Mouse (Mus musculus): ENCODE measurements at regions not wholly inside any gene's neighbourhood (a gene's known extent, or its start where the extent isn't known, plus 50 kb on each side); places are given as distances from the start of the nearest gene placed in this dataset.

DNA sequence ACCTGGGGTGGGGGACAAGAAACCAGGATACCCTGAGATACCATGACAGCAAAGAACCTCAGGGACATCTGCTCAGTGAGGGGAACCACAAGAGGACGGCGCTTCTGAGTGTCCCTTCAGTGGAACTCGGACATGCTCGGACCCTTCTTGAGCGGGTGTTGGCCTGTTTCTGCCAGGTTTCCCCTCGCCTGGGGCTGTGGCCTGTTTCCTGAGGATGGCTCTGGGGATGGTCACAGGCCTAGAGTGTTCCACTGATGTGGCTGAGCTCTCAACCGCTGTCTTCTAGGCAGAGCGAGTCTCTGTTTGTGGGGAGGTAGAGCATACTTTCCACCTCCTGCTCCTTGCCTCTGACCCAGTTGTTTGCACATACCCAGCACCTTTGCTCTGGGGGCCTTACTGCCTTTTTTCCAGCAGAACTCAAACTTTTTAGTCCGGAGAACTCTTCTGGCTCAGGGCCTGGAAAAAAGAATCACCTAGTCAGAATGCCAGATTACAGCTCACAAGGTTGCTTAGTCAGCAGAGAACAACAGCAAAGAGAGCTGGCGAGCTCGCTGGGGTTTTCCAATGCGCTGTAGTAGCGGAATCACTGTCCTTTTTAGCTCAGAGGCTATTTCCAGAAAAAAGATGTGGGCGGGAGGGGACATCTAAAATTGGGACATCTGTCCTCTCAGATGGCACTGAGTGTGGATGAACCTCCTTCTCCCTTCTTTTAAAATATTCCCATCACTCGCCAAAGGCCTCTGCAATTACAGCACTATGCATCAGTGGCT, 65.3 kb downstream of the Med10 start:
- Histone ChIP-seq H3K36me3 (ENCODE audit: control insufficient read depth, insufficient read depth, low read length) (no peaks in the 10 kb centered on the region), H3K4me1 (ENCODE audit: control insufficient read depth, insufficient read depth, low read length) (no peaks in the 10 kb centered on the region), H3K27ac (ENCODE audit: control insufficient read depth, insufficient read depth, low read depth, low read length) (no peak overlapping the region), H3K27me3 (ENCODE audit: control insufficient read depth, insufficient read depth, low read length) (no peaks in the 10 kb centered on the region), H3K4me3 (ENCODE audit: control insufficient read depth, low read depth, low read length) (no peak overlapping the region)
- TF ChIP-seq POLR2A (IDR thresholded peaks at IDR 0.05; ENCODE audit: control insufficient read depth, low read depth, low read length) (no peak), CTCF (IDR thresholded peaks at IDR 0.05; ENCODE audit: control insufficient read depth, insufficient read depth, insufficient replicate concordance, low read depth, low read length) (no peak)

DNA sequence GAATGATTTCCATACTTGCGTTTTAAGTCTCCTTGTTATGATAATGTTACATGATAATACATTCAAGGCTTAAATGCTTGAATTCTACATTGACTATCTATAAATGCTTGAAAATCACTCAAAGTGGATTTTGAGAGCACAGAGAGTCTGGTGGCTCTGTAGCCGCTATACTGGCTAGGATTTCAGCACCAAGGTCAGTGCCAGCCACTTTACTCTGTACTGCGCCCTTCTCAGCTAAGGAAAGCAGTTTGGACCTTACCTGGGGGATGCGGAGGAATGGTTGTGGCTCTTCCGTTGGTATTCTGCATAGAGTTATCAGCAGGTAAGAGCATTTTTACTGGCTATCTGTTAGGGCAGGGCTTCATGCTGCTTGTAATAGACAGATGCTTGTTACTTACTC, 94.3 kb downstream of the Med10 start:
- no peak for TF ChIP-seq CTCF (IDR thresholded peaks at IDR 0.05; ENCODE audit: control insufficient read depth, insufficient read depth, insufficient replicate concordance, low read depth, low read length)
- no peak for TF ChIP-seq POLR2A (IDR thresholded peaks at IDR 0.05; ENCODE audit: control insufficient read depth, low read depth, low read length)
- Histone ChIP-seq H3K4me3 (ENCODE audit: control insufficient read depth, low read depth, low read length) (no peak overlapping the region), H3K36me3 (ENCODE audit: control insufficient read depth, insufficient read depth, low read length) (no peaks in the 10 kb centered on the region), H3K27me3 (ENCODE audit: control insufficient read depth, insufficient read depth, low read length) (no peaks in the 10 kb centered on the region), H3K4me1 (ENCODE audit: control insufficient read depth, insufficient read depth, low read length) (no peaks in the 10 kb centered on the region), H3K27ac (ENCODE audit: control insufficient read depth, insufficient read depth, low read depth, low read length) (no peak overlapping the region)

DNA sequence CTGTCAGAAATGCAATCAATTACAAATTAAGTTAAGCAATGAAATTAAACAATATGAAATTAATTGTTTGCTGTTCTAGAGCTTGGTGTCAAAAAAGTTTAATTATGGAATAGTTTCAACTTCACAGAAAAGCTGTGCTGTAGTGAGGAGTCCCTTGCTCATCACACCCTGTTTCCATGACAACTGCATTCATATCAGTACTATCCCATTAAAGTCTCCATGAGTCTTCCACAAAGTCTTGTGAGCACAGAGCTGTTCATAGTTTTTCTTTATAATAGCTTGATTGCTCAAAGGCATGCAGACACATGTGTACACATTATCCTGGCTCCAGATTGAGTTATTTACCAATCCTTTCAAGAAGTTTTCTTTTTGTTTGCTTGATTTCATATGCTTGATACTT, 98.9 kb downstream of the Med10 start:
- H3K4me3 ChIP-seq (ENCODE audit: control insufficient read depth, low read depth, low read length): no peak overlapping the region
- no peaks in the 10 kb centered on the region for H3K4me1 ChIP-seq (ENCODE audit: control insufficient read depth, insufficient read depth, low read length)
- no peaks in the 10 kb centered on the region for H3K27me3 ChIP-seq (ENCODE audit: control insufficient read depth, insufficient read depth, low read length)
- no peak overlapping the region for H3K27ac ChIP-seq (ENCODE audit: control insufficient read depth, insufficient read depth, low read depth, low read length)
- no peaks in the 10 kb centered on the region for H3K36me3 ChIP-seq (ENCODE audit: control insufficient read depth, insufficient read depth, low read length)
- TF ChIP-seq CTCF (IDR thresholded peaks at IDR 0.05; ENCODE audit: control insufficient read depth, insufficient read depth, insufficient replicate concordance, low read depth, low read length): no peak
- TF ChIP-seq POLR2A (IDR thresholded peaks at IDR 0.05; ENCODE audit: control insufficient read depth, low read depth, low read length): no peak

DNA sequence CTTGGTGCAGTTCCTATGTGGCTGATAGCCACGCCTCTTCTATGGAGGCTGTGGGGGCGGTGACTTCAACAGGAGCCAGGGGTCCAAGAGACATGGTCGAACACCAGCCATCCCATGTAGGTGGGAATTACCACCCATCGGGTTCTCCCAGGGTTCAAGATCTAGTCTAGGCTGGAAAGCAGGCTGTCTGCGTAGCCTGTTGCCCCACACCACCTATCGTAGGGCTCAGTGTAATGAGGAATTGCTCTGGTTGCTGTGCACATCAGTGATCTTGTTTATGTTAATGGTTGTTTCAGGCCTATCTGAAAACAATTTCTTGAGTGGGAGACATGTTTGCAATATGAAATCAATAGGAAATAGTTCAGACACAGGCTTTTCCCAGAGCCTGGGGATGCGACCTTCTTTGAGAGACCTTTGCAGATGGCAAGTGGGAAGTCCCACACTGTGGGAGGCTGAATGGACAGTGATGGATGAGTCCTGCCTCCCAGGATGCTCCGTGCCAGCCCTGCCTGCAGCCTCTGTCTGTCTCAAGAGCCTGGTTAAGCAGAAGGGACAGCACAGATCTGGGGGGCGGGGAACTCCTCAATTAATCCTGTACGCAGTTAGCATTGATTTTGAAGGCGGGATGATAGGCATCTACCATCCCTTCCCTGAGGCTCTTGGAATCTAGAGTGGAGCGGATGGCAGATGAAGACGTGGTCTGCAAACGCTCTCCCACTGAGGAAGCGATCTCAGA, 104.8 kb downstream of the Med10 start:
- TF ChIP-seq POLR2A (IDR thresholded peaks at IDR 0.05; ENCODE audit: control insufficient read depth, low read depth, low read length): no peak
- TF ChIP-seq CTCF (IDR thresholded peaks at IDR 0.05; ENCODE audit: control insufficient read depth, insufficient read depth, insufficient replicate concordance, low read depth, low read length): no peak
- no peaks in the 10 kb centered on the region for H3K36me3 ChIP-seq (ENCODE audit: control insufficient read depth, insufficient read depth, low read length)
- no peaks in the 10 kb centered on the region for H3K27me3 ChIP-seq (ENCODE audit: control insufficient read depth, insufficient read depth, low read length)
- H3K4me3 ChIP-seq (ENCODE audit: control insufficient read depth, low read depth, low read length): no peak overlapping the region
- no peaks in the 10 kb centered on the region for H3K4me1 ChIP-seq (ENCODE audit: control insufficient read depth, insufficient read depth, low read length)
- no peak overlapping the region for H3K27ac ChIP-seq (ENCODE audit: control insufficient read depth, insufficient read depth, low read depth, low read length)

DNA sequence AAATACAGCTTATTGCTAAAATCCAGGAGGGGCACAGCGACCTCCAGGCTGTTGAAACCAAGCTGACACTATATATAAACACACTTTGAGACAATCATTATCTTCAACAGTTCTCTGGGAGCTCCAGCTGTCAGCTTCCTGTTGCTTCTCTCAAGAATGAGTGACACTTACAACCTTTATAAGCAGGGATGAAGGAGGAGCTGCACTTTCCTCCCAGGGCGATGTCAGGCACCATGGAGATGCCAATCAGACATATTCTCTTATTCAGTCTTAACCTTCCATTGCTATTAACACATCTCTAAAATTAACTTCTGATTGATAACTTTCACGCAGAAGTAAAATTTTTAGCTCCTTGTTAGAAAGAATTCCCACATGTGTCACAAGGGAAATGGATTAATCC, 113.6 kb downstream of the Med10 start:
- no peaks in the 10 kb centered on the region for H3K4me1 ChIP-seq (ENCODE audit: control insufficient read depth, insufficient read depth, low read length)
- H3K27ac ChIP-seq (ENCODE audit: control insufficient read depth, insufficient read depth, low read depth, low read length): no peak overlapping the region
- no peaks in the 10 kb centered on the region for H3K27me3 ChIP-seq (ENCODE audit: control insufficient read depth, insufficient read depth, low read length)
- H3K4me3 ChIP-seq (ENCODE audit: control insufficient read depth, low read depth, low read length): no peak overlapping the region
- H3K36me3 ChIP-seq (ENCODE audit: control insufficient read depth, insufficient read depth, low read length): no peaks in the 10 kb centered on the region
- TF ChIP-seq CTCF (IDR thresholded peaks at IDR 0.05; ENCODE audit: control insufficient read depth, insufficient read depth, insufficient replicate concordance, low read depth, low read length) (no peak), POLR2A (IDR thresholded peaks at IDR 0.05; ENCODE audit: control insufficient read depth, low read depth, low read length) (no peak)

DNA sequence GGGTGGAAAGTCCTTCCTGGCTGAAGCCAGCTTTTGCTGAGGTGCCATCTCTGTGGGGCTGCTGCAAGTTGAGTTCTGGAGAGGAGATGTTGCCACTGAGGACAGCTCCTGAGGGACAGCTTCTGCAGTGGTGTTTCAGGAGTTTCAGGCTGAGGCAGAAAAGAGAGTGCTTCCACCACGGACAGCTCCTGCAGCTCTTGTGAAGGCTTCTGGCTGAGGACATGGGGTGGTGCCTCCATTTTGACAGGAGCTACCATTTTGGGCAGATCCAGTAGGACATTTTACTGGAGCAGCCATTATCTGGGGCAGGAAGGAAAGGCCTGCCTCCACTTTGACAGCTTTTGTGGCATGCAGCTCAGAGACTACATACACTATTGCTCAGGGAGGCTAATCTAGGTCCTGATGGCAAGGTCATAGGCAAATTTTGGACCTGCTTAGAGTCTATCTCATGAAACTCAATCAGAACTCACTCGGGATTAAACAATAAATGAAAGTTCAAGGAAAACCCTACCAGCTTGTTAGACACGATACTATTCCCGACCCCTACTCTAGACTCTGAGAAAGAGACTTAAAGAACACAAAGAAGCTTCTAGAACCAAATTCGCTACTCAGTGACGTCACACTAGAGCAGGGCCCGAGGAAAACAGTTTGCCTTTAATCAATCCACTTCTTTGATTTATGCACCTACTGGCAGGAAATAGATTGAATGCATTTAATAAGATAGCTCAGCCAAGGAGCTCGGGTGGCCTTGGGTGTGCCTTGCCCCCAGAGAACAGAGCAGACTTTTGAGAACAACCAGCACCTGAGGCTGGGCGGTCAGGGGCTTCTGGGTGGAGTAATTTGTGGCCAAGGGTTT, 130.7 kb downstream of the Med10 start:
- Histone ChIP-seq H3K27ac (ENCODE audit: control insufficient read depth, insufficient read depth, low read depth, low read length) (no peak overlapping the region), H3K36me3 (ENCODE audit: control insufficient read depth, insufficient read depth, low read length) (no peaks in the 10 kb centered on the region), H3K4me3 (ENCODE audit: control insufficient read depth, low read depth, low read length) (peak overlapping the region; percentile 88), H3K27me3 (ENCODE audit: control insufficient read depth, insufficient read depth, low read length) (no peaks in the 10 kb centered on the region), H3K4me1 (ENCODE audit: control insufficient read depth, insufficient read depth, low read length) (peaks cover 12% of the 10 kb centered on the region)
- no peak for TF ChIP-seq CTCF (IDR thresholded peaks at IDR 0.05; ENCODE audit: control insufficient read depth, insufficient read depth, insufficient replicate concordance, low read depth, low read length)
- TF ChIP-seq POLR2A (IDR thresholded peaks at IDR 0.05; ENCODE audit: control insufficient read depth, low read depth, low read length): no peak

DNA sequence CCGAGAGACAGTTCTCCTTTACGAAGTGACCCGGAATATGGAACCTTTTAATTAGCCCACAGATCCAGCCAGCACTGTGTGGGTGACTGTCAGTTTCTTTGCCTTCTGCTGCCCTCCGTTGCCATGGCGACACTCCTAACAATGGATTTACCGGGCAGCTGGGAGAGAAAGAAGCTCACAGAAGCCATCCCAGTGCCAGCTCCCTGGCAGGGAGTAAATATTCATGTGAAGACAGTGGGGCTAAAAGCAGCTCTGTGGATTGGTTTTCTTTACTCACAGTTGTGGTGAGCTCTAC, 131.3 kb downstream of the Med10 start:
- Histone ChIP-seq H3K36me3 (ENCODE audit: control insufficient read depth, insufficient read depth, low read length) (no peaks in the 10 kb centered on the region), H3K27me3 (ENCODE audit: control insufficient read depth, insufficient read depth, low read length) (no peaks in the 10 kb centered on the region), H3K27ac (ENCODE audit: control insufficient read depth, insufficient read depth, low read depth, low read length) (no peak overlapping the region), H3K4me1 (ENCODE audit: control insufficient read depth, insufficient read depth, low read length) (peaks cover 12% of the 10 kb centered on the region), H3K4me3 (ENCODE audit: control insufficient read depth, low read depth, low read length) (peak overlapping the region; percentile 88)
- TF ChIP-seq POLR2A (IDR thresholded peaks at IDR 0.05; ENCODE audit: control insufficient read depth, low read depth, low read length): no peak
